Mouse (Mus musculus): ENCODE measurements around the gene Gbp8. TPM values are rescaled to one million over a fixed set of nuclear protein-coding genes. Genes with fewer than 3 reads are reported as not detected.
A peak's percentile ranks its signal among the peaks of the same experiment; 100 is the strongest.

Gene Gbp8
- polyA plus RNA-seq, 1 experiment from 2014 or later: 0.29 TPM

GRCm38 (mm10) chr5:105032362-105032761 is 107.0 kb downstream of the Gbp8 start:
- Histone ChIP-seq H3K27ac (no peak overlapping the region), H3K36me3 (no peaks in the 10 kb centered on the region), H3K4me3 (no peak overlapping the region), H3K4me1 (no peaks in the 10 kb centered on the region), H3K4me2 (replicated peaks) (no peak overlapping the region), H3K9me3 (no peaks in the 10 kb centered on the region), H3K9ac (no peak overlapping the region), H3K27me3 (replicated peaks) (no peaks in the 10 kb centered on the region)
- ATAC-seq (ENCODE audit: low FRiP score, low read depth): no peak
- 80% methylated on average over 2 of the region's 2 CpGs for WGBS

GRCm38 (mm10) chr5:105012551-105012950 is 126.8 kb downstream of the Gbp8 start:
- Histone ChIP-seq H3K36me3 (no peaks in the 10 kb centered on the region), H3K9me3 (0 out of 2 replicates have a peak, but pooled peaks cover 3% of the 10 kb centered on the region), H3K4me3 (no peak overlapping the region), H3K27ac (no peak overlapping the region), H3K4me1 (no peaks in the 10 kb centered on the region), H3K27me3 (replicated peaks) (no peaks in the 10 kb centered on the region), H3K4me2 (replicated peaks) (no peak overlapping the region), H3K9ac (no peak overlapping the region)
- WGBS: 82% methylated on average over 1 of the region's 1 CpGs
- no peak for ATAC-seq (ENCODE audit: low FRiP score, low read depth)

- 86% methylated on average over 4 of the region's 4 CpGs for WGBS
- no peak for ATAC-seq (ENCODE audit: low FRiP score, low read depth)
These were observed 127.8 kb downstream of the Gbp8 start for GRCm38 (mm10) chr5:105011570-105011969.

GRCm38 (mm10) chr5:105010376-105010775 is 129.0 kb downstream of the Gbp8 start:
- H3K27me3 ChIP-seq (replicated peaks): no peaks in the 10 kb centered on the region
- H3K27ac ChIP-seq: no peak overlapping the region
- H3K9ac ChIP-seq: no peak overlapping the region
- H3K9me3 ChIP-seq: 0 out of 2 replicates have a peak, but pooled peaks cover 3% of the 10 kb centered on the region
- H3K4me1 ChIP-seq: no peaks in the 10 kb centered on the region
- no peak overlapping the region for H3K4me3 ChIP-seq
- no peak for ATAC-seq (ENCODE audit: low FRiP score, low read depth)
- no peaks in the 10 kb centered on the region for H3K36me3 ChIP-seq
- no peak overlapping the region for H3K4me2 ChIP-seq (replicated peaks)

More at GRCm38 (mm10) chr5:105011570-105011969, 127.8 kb downstream of the Gbp8 start:
- Histone ChIP-seq H3K27me3 (replicated peaks) (no peaks in the 10 kb centered on the region), H3K36me3 (no peaks in the 10 kb centered on the region), H3K4me2 (replicated peaks) (no peak overlapping the region), H3K4me1 (no peaks in the 10 kb centered on the region), H3K9ac (no peak overlapping the region), H3K9me3 (0 out of 2 replicates have a peak, but pooled peaks cover 3% of the 10 kb centered on the region), H3K27ac (no peak overlapping the region), H3K4me3 (no peak overlapping the region)

GRCm38 (mm10) chr5:104989411-104989810 is 149.9 kb downstream of the Gbp8 start:
- WGBS: 97% methylated on average over 2 of the region's 2 CpGs
- H3K36me3 ChIP-seq: no peaks in the 10 kb centered on the region
- no peak for ATAC-seq (ENCODE audit: low FRiP score, low read depth)

GRCm38 (mm10) chr5:104988000-104988399 is 151.3 kb downstream of the Gbp8 start:
- Histone ChIP-seq H3K36me3 (no peaks in the 10 kb centered on the region), H3K4me3 (no peak overlapping the region), H3K27ac (no peak overlapping the region), H3K9ac (no peak overlapping the region), H3K27me3 (replicated peaks) (no peaks in the 10 kb centered on the region), H3K4me2 (replicated peaks) (no peak overlapping the region), H3K9me3 (no peaks in the 10 kb centered on the region), H3K4me1 (no peaks in the 10 kb centered on the region)
- no peak for ATAC-seq (ENCODE audit: low FRiP score, low read depth)
- WGBS: 59% methylated on average over 2 of the region's 2 CpGs

More at GRCm38 (mm10) chr5:104989411-104989810, 149.9 kb downstream of the Gbp8 start:
- Histone ChIP-seq H3K4me1 (no peaks in the 10 kb centered on the region), H3K9me3 (no peaks in the 10 kb centered on the region), H3K27ac (no peak overlapping the region), H3K4me3 (no peak overlapping the region), H3K9ac (no peak overlapping the region), H3K27me3 (replicated peaks) (no peaks in the 10 kb centered on the region), H3K4me2 (replicated peaks) (no peak overlapping the region)

- H3K4me3 ChIP-seq: no peak overlapping the region
- WGBS: 58% methylated on average over 1 of the region's 1 CpGs
- ATAC-seq (ENCODE audit: low FRiP score, low read depth): no peak
- H3K36me3 ChIP-seq: no peaks in the 10 kb centered on the region
- H3K4me1 ChIP-seq: no peaks in the 10 kb centered on the region
- no peak overlapping the region for H3K27ac ChIP-seq
- no peak overlapping the region for H3K9ac ChIP-seq
- H3K4me2 ChIP-seq (replicated peaks): no peak overlapping the region
- H3K27me3 ChIP-seq (replicated peaks): no peaks in the 10 kb centered on the region
- H3K9me3 ChIP-seq: no peaks in the 10 kb centered on the region
These were observed 152.6 kb downstream of the Gbp8 start for GRCm38 (mm10) chr5:104986706-104987105.

- no peaks in the 10 kb centered on the region for H3K27me3 ChIP-seq (replicated peaks)
- 38% methylated on average over 12 of the region's 12 CpGs for WGBS
- H3K36me3 ChIP-seq: no peaks in the 10 kb centered on the region
- ATAC-seq (ENCODE audit: low FRiP score, low read depth): no peak
- H3K4me1 ChIP-seq: no peaks in the 10 kb centered on the region
- no peaks in the 10 kb centered on the region for H3K9me3 ChIP-seq
- no peak within 1 kb of the TSS for H3K9ac ChIP-seq
- no peak within 1 kb of the TSS for H3K27ac ChIP-seq
- H3K4me2 ChIP-seq (replicated peaks): 0 out of 2 replicates have a peak within 1 kb of the TSS, but pooled peaks have one; percentile 28
- no peak within 1 kb of the TSS for H3K4me3 ChIP-seq
These were observed 156.8 kb downstream of the Gbp8 start, which contains the start of gene Abcg3 for GRCm38 (mm10) chr5:104982535-104982934. Gene Abcg3, minus strand, starts transcription at chr5:104982718.

- H3K27me3 ChIP-seq (replicated peaks): no peaks in the 10 kb centered on the region
- ATAC-seq (ENCODE audit: low FRiP score, low read depth): no peak
- no peaks in the 10 kb centered on the region for H3K36me3 ChIP-seq
- 79% methylated on average over 2 of the region's 2 CpGs for WGBS
- no peak overlapping the region for H3K4me3 ChIP-seq
- no peaks in the 10 kb centered on the region for H3K9me3 ChIP-seq
- H3K4me2 ChIP-seq (replicated peaks): no peak overlapping the region
- no peak overlapping the region for H3K9ac ChIP-seq
- H3K27ac ChIP-seq: no peak overlapping the region
- no peaks in the 10 kb centered on the region for H3K4me1 ChIP-seq
These were observed 160.3 kb downstream of the Gbp8 start for GRCm38 (mm10) chr5:104979040-104979513.

Other genes starting within 250 kb of the Gbp8 start
- gene Abcg3, start 156.8 kb downstream of the Gbp8 start, polyA plus RNA-seq (2016; fragmentation: Nextera tagmentation; extraction: Ambion mirVana): 0.56 and 0.75 TPM in 2 replicates
- gene Gbp9, start within 50 bp of the Gbp8 start, polyA plus RNA-seq (2016; fragmentation: Nextera tagmentation; extraction: Ambion mirVana): 0.84 and 1.0 TPM in 2 replicates
- gene Gbp4, start within 50 bp of the Gbp8 start, polyA plus RNA-seq (2016; fragmentation: Nextera tagmentation; extraction: Ambion mirVana): 0.39 and 0.59 TPM in 2 replicates
- gene Gbp10, start 100.0 kb upstream of the Gbp8 start, polyA plus RNA-seq (2016; fragmentation: Nextera tagmentation; extraction: Ambion mirVana): 0.51 and 0.98 TPM in 2 replicates
- gene Gm43302, start 154.2 kb upstream of the Gbp8 start, polyA plus RNA-seq (2016; fragmentation: Nextera tagmentation; extraction: Ambion mirVana): 0.18 and 0.24 TPM in 2 replicates
- 1.9 and 2.5 TPM in 2 replicates for gene Gbp6, start 154.2 kb upstream of the Gbp8 start, polyA plus RNA-seq (2016; fragmentation: Nextera tagmentation; extraction: Ambion mirVana)

Data from neural tube, embryonic 12.5 days (tissue).